Mouse (Mus musculus) lung, adult 2 months (tissue): ENCODE measurements around the gene Flad1. TPM values are rescaled to one million over a fixed set of nuclear protein-coding genes. Genes with fewer than 3 reads are reported as not detected.
A peak's percentile ranks its signal among the peaks of the same experiment; 100 is the strongest.

Experiments used
- DNase-seq: peaks from one replicate; pipeline ENCODE4 v3.0.0; 2022
- H3K4me1 ChIP-seq: fragments of 200-500 bp; 2 replicates; pipeline ENCODE4 v1.6.1; 2011; ENCODE audit warnings: low read length; ENCODE audit not compliant: control insufficient read depth, insufficient read depth
- H3K4me3 ChIP-seq: fragments of 200-500 bp; replicated peaks from 2 replicates; pipeline ENCODE3; 2011; ENCODE audit warnings: low read depth, mild to moderate bottlenecking, control low read depth, low read length; ENCODE audit errors: extremely low read depth
- CTCF ChIP-seq: fragments of 200-500 bp; IDR thresholded peaks from 2 replicates; pipeline ENCODE4 v1.5.1; 2011; ENCODE audit warnings: mild to moderate bottlenecking, low read length, control low read depth; ENCODE audit not compliant: insufficient read depth
- POLR2A ChIP-seq: fragments of 200-500 bp; IDR thresholded peaks from 2 replicates; pipeline ENCODE4 v1.6.1; 2011; ENCODE audit warnings: low read depth, mild to moderate bottlenecking, control low read depth, low read length, borderline replicate concordance; ENCODE audit errors: extremely low read depth
- WGBS: fragments of 180-500 bp; shearing (Covaris S2); methylation state at CpG from one replicate; pipeline ENCODE4 v1.1.7; 2018; 5-methylcytosine and 5-hydroxymethylcytosine counted together
- polyA plus RNA-seq: library from polyadenylated mRNA; depleted of rRNA; stranded (reverse); fragments of >200 nt; gene quantifications from 2 replicates; pipeline ENCODE4 v1.2.3, GENCODE M21; 2012

The Flad1 gene
- polyA plus RNA-seq, 1 experiment, result 26.6 TPM

DNA sequence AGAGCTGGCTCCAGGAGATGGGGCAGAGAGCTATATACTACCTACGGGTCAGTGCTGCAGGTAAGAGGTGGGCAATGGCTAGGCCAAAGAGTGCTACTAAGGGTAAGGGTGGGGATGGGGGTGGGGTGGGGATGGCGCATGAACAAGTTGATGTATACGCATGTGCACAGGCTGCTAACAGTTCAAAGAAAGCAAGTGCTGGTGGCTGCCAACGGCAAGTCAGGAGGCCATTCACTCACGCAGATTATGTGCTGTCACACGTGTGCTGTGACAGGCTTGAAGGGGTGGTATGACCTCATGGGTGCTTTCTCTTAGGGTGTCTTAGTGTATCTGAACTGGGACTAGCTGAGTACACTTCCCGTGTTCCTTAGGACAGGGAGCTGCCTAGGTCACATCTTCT is 10.3 kb downstream of the Flad1 start:
- H3K4me1 ChIP-seq, result peaks cover 3% of the 10 kb centered on the region; the same call in 1 of the 2 replicates
- H3K4me3 ChIP-seq, result no peak overlapping the region
- 87% methylated on average over 7 of the region's 7 CpGs for WGBS
- DNase-seq, result no peak
- TF ChIP-seq CTCF, result no peak
- no peak for TF ChIP-seq POLR2A

DNA sequence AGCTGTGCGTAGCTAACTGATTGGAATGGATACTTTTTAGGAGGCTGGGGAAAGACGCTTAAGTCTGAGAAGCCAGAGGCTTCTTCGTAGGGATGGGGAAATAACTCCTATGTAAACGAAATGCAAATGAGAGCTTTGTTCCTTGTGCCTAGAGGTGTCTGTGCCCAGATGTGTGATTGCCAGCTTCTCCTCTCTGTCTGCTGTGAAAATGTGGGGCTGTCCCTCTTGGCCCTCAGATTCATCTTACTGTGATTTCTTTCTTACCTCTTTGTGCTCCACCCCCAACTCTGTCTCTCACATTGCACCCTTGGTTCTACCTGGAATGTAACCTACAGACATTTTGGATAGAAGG is 15.0 kb downstream of the Flad1 start:
- Histone ChIP-seq H3K4me1 (peaks cover 11% of the 10 kb centered on the region), H3K4me3 (no peak overlapping the region)
- TF ChIP-seq CTCF (no peak), POLR2A (no peak)
- no peak for DNase-seq
- WGBS, result under 1% methylated on average over 4 of the region's 4 CpGs

DNA sequence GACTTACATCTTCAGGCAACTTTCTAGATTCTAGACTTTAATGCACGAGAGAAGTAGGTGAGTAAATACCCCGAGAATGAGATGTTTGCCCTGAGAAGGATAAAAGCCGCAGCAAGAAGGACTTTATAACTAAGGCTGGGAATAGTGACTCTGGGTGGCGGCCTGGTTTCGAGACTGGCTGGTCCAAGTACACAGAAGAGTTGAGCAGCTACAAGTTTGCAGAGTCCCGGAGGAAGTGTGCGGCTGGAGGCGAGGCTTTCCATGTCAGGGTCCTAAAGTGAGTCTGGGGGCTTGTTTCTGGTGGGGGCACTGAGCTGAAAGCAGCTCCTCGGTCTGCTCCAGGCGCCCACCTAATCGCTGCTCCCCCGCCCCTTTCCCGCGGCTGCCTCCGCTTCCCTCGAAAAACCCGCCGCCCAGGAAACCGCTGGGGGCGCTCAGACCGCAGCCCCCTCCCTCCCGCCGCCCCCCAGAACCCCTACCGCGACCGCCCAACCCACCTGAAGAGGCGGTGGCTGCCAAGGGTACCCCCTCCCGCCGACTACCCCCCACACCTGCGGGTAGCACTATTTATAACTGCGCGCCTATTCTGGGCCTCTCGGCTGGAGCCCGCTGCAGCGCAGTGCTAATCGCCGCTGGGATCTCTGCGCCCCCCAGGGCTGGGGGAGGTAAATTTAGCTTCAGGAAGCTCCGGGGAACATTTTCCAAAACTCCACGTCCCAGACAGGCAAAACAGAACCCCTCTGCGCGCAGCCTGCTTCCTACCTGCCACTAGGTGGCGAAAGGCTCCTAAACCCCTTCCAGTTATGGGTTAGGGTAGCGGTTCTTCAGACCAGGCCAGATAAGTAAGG is 15.6 kb downstream of the Flad1 start:
- 1% methylated on average over 42 of the region's 44 CpGs for WGBS
- TF ChIP-seq POLR2A (peak; percentile 22; the same call in 1 of the 2 replicates), CTCF (peak; percentile 84)
- H3K4me1 ChIP-seq, result peaks cover 14% of the 10 kb centered on the region
- peak overlapping the region; percentile 61 for H3K4me3 ChIP-seq
- peak; percentile 67 for DNase-seq

DNA sequence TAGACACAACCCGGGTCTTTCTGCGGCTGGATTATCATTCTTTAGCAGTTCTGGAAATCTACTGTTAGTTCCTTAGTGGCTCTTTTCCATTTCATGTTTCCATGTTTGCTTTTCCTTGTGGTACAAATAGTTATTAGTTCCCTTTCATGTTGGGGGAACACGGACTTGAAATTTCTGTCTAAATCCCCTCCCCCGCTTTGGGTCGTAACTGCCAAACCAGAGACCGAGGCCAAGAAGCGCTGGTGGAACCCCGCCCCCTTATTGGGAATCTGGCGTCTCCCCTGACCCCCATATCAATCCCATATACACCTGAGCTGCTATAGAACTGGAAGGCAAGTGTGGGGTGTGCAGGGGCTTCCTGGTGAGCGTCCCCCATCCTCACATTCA is 16.3 kb downstream of the Flad1 start:
- 7% methylated on average over 10 of the region's 10 CpGs for WGBS
- DNase-seq, result peak; percentile 39
- TF ChIP-seq CTCF (no peak), POLR2A (no peak)
- Histone ChIP-seq H3K4me1 (peaks cover 18% of the 10 kb centered on the region), H3K4me3 (peak overlapping the region; percentile 61)

DNA sequence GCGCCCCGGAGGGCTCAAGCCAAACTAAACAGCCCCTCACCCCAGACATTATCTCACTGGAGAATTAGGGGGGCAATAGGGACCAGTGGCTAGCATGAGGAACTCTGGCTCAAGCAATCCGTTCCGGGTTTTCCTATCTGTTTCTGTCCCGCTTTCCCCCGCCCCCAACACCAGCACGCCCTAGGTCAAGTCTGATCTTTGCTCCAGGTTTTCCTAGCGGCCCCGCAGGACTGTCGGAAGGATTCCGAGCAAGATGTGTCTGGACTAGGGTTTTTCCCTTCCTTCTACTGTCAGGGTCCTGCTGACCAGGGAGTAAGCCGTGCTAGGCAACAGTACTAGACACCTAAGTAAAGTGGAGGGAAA is 16.8 kb downstream of the Flad1 start:
- TF ChIP-seq POLR2A (peak; percentile 72; the same call in 1 of the 2 replicates), CTCF (no peak)
- Histone ChIP-seq H3K4me3 (peak overlapping the region; percentile 50), H3K4me1 (peaks cover 21% of the 10 kb centered on the region)
- peak; percentile 84 for DNase-seq
- under 1% methylated on average over 12 of the region's 12 CpGs for whole genome bisulfite sequencing

DNA sequence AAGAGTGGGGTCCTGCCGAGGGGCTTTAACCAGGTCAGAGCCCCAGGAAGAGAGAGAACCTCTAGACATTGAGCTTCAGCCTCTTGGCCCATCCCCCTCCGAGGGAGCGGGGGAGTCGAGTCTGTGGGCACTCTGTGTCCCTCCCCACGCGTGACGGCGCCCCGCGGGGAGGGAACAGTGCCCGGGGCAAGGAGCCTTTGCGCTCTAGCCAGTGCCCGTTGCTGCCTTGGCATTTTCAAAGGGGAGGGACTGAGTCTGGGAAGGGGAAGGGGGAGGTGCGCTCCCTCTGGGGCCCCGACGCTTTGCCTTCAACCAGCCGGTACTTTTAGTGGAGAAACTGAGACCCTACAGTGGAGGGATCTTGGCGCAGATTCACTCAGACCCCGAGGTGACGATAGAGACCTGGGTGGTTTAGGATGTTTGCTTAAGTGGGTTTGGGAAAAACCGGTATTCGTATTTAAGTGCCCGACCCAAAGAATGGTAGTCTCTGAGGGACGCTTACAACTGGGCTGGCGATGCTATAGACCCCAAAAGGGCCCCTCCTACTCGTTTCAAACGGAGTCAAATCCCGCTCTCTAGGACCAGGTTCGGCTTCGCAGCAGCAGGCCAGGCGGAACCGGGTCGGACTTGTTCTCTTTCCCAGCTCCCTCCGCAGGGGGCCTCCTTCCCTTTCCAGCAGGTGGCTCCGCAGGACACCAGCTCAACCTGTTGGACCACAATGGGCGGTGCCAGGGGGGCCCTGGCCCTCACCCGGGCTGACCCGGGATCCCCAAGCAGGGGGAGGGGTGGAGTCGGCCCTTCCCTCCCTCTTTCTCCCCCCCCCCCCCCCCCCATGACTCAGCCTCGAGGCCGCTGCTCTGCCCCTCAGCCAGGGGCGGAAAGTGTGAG is 17.4 kb downstream of the Flad1 start, which contains the start of gene Zbtb7b:
Zbtb7b (minus strand) TSS at position 771 of the 888 bp plus-strand sequence.
- WGBS, result under 1% methylated on average over 42 of the region's 42 CpGs
- Histone ChIP-seq H3K4me1 (peaks cover 23% of the 10 kb centered on the region), H3K4me3 (peak within 1 kb of the TSS; percentile 82)
- peak; percentile 50; the same call in 1 of the 2 replicates for TF ChIP-seq POLR2A
- no peak for TF ChIP-seq CTCF
- peak; percentile 87 for DNase-seq

DNA sequence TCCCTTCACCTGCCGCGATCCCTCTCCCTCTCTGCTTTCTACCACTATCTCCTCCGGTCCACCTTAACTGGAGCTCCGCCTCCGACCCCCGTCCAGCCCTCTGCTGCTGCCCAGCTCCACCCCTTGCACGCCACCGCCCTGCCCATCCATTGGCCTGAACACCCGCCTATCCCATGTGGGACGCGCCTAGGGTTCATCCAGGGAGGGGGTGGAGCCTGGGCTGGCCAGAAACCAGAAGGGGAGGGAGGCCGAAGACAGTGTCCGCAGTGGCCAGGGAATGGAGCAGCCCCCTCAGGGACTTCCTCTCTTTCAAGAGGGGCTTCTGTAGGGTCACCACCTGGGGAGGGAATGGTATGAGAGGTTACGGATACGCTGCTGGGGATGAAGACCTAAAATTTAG is 18.1 kb downstream of the Flad1 start:
- WGBS, result under 1% methylated on average over 15 of the region's 15 CpGs
- peak overlapping the region; percentile 82 for H3K4me3 ChIP-seq
- DNase-seq, result peak; percentile 98
- TF ChIP-seq POLR2A (peak; percentile 84; the same call in 1 of the 2 replicates), CTCF (no peak)
- H3K4me1 ChIP-seq, result peaks cover 23% of the 10 kb centered on the region

DNA sequence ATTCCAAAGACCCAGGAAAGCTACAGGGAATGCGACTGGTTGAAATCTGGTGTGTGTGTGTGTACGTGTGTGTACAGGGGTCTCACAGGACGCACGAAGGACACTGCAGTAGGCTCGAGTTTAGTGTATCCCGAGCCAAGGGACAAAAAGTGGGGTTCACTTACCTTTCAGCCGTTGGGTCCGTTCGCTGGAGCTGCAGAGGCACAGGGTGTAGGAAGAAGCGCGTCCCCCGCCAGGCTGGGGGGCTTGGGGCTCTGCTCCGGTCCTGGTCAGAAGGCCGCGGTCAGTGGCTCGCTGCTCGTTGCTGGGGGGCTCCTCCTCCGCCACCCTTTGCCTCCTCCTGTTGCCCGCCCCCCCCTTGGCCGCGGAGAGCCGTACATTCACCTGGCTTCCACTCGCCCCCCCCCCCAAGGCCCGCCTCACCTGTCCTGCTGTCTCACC is 18.8 kb downstream of the Flad1 start:
- TF ChIP-seq CTCF (no peak), POLR2A (no peak)
- Histone ChIP-seq H3K4me1 (peaks cover 29% of the 10 kb centered on the region), H3K4me3 (peak overlapping the region; percentile 85)
- under 1% methylated on average over 23 of the region's 24 CpGs for WGBS
- DNase-seq, result peak; percentile 56
